ENCODE assay signal across 10 mouse cellular contexts in the genomic region with DNA sequence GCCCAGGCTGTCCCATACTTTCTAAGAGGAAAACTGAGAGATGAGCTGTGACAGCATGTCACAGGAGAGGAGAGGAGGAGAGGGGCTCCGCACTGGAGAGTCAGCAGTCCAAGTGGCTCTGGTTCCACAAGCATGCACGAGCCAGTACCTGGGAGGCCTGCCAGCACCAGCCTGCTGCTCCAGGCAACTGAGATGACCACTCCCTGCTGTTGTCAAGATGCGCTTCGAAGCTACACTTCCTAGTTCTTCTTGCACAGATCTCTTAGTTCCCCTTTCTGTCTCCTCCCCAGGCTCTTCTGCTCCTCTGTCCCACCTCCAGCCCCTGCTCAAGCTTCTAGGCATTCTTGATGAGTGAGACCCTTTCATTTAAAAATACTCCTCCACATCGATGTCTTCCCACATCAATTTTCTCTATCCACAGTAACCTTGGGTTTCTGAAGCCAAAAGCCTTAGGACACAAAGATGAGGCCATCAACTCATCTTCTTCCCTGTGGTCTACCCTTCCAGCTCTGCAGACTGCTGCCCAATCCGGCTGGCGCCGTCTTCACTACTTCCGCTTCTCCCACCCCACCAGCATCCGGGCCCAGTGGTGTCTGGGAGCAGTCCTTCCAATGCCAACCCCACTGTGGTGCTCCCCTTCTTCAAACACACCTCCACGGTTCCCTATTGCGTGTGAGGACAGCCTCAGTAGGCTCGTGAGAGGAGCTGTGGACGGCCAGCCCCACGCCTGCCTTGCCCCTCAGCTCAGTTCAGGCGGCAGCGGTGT. TPM values are rescaled to one million over a fixed set of nuclear protein-coding genes. Genes with fewer than 3 reads are reported as not detected.
DNase-seq lines count a peak whose midpoint lies in the region; ATAC-seq lines count a peak whose summit lies in the region.
"Had no signal": no experiment of that assay in that cellular context is flagged by ENCODE, and none has a peak within 500 bp of the region (broad histone marks: within the 10 kb centered on the region; RNA-seq: fewer than 3 reads in every experiment).

No protein-coding gene starts in this region.

- no peak overlapping the region for H3K4me3 ChIP-seq in heart, embryonic 12.5 days
- no peak overlapping the region for H3K4me3 ChIP-seq in brown adipose tissue, adult 24 weeks (ENCODE audit: insufficient read depth, low read depth, low read length)
- H3K4me3 ChIP-seq in kidney, embryonic 15.5 days (replicated peaks) = no peak overlapping the region
- H3K4me3 ChIP-seq: embryonic facial prominence, embryonic 12.5 days had no signal

- no peaks in the 10 kb centered on the region for H3K27me3 ChIP-seq in heart, embryonic 12.5 days (replicated peaks)
- H3K27me3 ChIP-seq in kidney, embryonic 15.5 days = no peaks in the 10 kb centered on the region
- H3K27me3 ChIP-seq: embryonic facial prominence, embryonic 12.5 days had no signal

- no peak for ATAC-seq in heart, embryonic 12.5 days (ENCODE audit: insufficient number of reproducible peaks, low FRiP score)
- ATAC-seq in megakaryocyte progenitor cell, adult 5-6 weeks (replicated peaks; ENCODE audit: poor library complexity) = peak; percentile 82
- no peak for ATAC-seq in kidney, embryonic 15.5 days (replicated peaks; ENCODE audit: low FRiP score)
- no peak for ATAC-seq in frontal cortex, adult (ENCODE audit: low TSS enrichment)

- H3K9me3 ChIP-seq in heart, embryonic 12.5 days (replicated peaks) = no peaks in the 10 kb centered on the region
- H3K9me3 ChIP-seq in kidney, embryonic 15.5 days (replicated peaks) = no peaks in the 10 kb centered on the region
- H3K9me3 ChIP-seq: embryonic facial prominence, embryonic 12.5 days had no signal

- peaks cover 7% of the 10 kb centered on the region; the same call in 1 of the 2 replicates for H3K4me1 ChIP-seq in heart, embryonic 12.5 days (replicated peaks)
- H3K4me1 ChIP-seq in brown adipose tissue, adult 24 weeks (ENCODE audit: control insufficient read depth, insufficient read depth, insufficient read length, low read length) = no peaks in the 10 kb centered on the region
- no peaks in the 10 kb centered on the region for H3K4me1 ChIP-seq in kidney, embryonic 15.5 days
- H3K4me1 ChIP-seq: embryonic facial prominence, embryonic 12.5 days had no signal

- no peak overlapping the region for H3K27ac ChIP-seq in heart, embryonic 12.5 days (ENCODE audit: poor library complexity, severe bottlenecking)
- H3K27ac ChIP-seq in brown adipose tissue, adult 24 weeks (replicated peaks; ENCODE audit: low read depth, low read length) = peak overlapping the region; percentile 27; the same call in 1 of the 2 replicates
- H3K27ac ChIP-seq in kidney, embryonic 15.5 days = no peak overlapping the region
- H3K27ac ChIP-seq: embryonic facial prominence, embryonic 12.5 days; kidney, postnatal 0 days had no signal

- peak; percentile 59 to 84 for DNase-seq in heart, adult 18-20 months
- DNase-seq in heart, adult 8-10 months (ENCODE audit: low spot score) = peak; percentile 50
- no peak for DNase-seq in ovary, postnatal 36 days (ENCODE audit: low spot score)

- H3K4me2 ChIP-seq in heart, embryonic 12.5 days = no peak overlapping the region
- H3K4me2 ChIP-seq in kidney, embryonic 15.5 days = no peak overlapping the region
- H3K4me2 ChIP-seq: embryonic facial prominence, embryonic 12.5 days had no signal

- 89% methylated on average over 17 of the region's 17 CpGs for WGBS in heart, embryonic 12.5 days
- 95% methylated on average over 17 of the region's 17 CpGs for WGBS in kidney, embryonic 15.5 days

- H3K36me3 ChIP-seq in heart, embryonic 12.5 days = peaks cover 92% of the 10 kb centered on the region
- peaks cover 98% of the 10 kb centered on the region for H3K36me3 ChIP-seq in kidney, embryonic 15.5 days

- no peak overlapping the region for H3K9ac ChIP-seq in heart, embryonic 12.5 days
- no peak overlapping the region for H3K9ac ChIP-seq in kidney, embryonic 15.5 days
- H3K9ac ChIP-seq: embryonic facial prominence, embryonic 12.5 days had no signal

RNA-seq across cellular contexts. Expression of a gene that starts 17.5 kb away (rescaled TPM):
- total RNA-seq in heart, adult 18-20 months (2021) = 10 to 100 TPM; 55.9 to 57.6 TPM
- 7.4 and 8.8 TPM in 2 replicates for polyA plus RNA-seq in heart, embryonic 12.5 days (2016; fragmentation: Nextera tagmentation; extraction: Ambion mirVana)
- polyA plus RNA-seq in brown adipose tissue, adult 24 weeks (2012; ENCODE audit: insufficient read depth, insufficient read length, missing spikeins) = 27.5 and 34.3 TPM in 2 replicates
- 10 to 100 TPM; 61.5 to 67.5 (median 67.2) TPM for total RNA-seq in heart, adult 8-10 months (2022)
- 3.9 and 4.6 TPM in 2 replicates for total RNA-seq in megakaryocyte progenitor cell, adult 5-6 weeks (2015)
- total RNA-seq in megakaryocyte progenitor cell, adult 5-6 weeks (2017) = 4.7 and 5.2 TPM in 2 replicates
- 8.8 and 9.8 TPM in 2 replicates for polyA plus RNA-seq in kidney, embryonic 15.5 days (2015; fragmentation: Nextera tagmentation; extraction: Ambion mirVana)

RNA-seq across cellular contexts. Expression of a gene that starts 27.6 kb away (rescaled TPM):
- 10 to 100 TPM; 24.9 to 25.8 TPM for total RNA-seq in heart, adult 18-20 months (2021)
- 26.8 and 27.5 TPM in 2 replicates for polyA plus RNA-seq in heart, embryonic 12.5 days (2016; fragmentation: Nextera tagmentation; extraction: Ambion mirVana)
- polyA plus RNA-seq in brown adipose tissue, adult 24 weeks (2012; ENCODE audit: insufficient read depth, insufficient read length, missing spikeins) = 12.1 and 12.6 TPM in 2 replicates
- 10 to 100 TPM; 23.7 to 24.5 (median 24.1) TPM for total RNA-seq in heart, adult 8-10 months (2022)
- total RNA-seq in megakaryocyte progenitor cell, adult 5-6 weeks (2015) = 9.1 and 9.6 TPM in 2 replicates
- total RNA-seq in megakaryocyte progenitor cell, adult 5-6 weeks (2017) = 20.2 and 27.5 TPM in 2 replicates
- polyA plus RNA-seq in kidney, embryonic 15.5 days (2015; fragmentation: Nextera tagmentation; extraction: Ambion mirVana) = 39.5 and 40.8 TPM in 2 replicates

Comparison
In these comparisons a context has a peak if more than half of its experiments do, and no peak if none do; other contexts are left out.
1. RNA of a gene that starts 17.5 kb away (total RNA-seq): 61.5 to 67.5 TPM in heart, adult 8-10 months and 55.9 to 57.6 TPM in heart, adult 18-20 months; 3.9 to 5.2 TPM in megakaryocyte progenitor cell, adult 5-6 weeks; every median in the first group is over 4 times any median in the second.